Mouse (Mus musculus): ENCODE measurements around the gene Fto. TPM values are rescaled to one million over a fixed set of nuclear protein-coding genes. Genes with fewer than 3 reads are reported as not detected.

Gene Fto
- polyA plus RNA-seq, 1 experiment from 2014 or later, result 89.0 TPM

GRCm38 (mm10) chr8:91282655-91283054 lies 30.7 kb upstream of the Fto start:
- H3K27ac ChIP-seq (ENCODE audit: low read length), result no peak overlapping the region

GRCm38 (mm10) chr8:91283815-91284214 lies 29.5 kb upstream of the Fto start:
- no peaks in the 10 kb centered on the region for H3K4me1 ChIP-seq (ENCODE audit: insufficient read depth, low read length)
- ATAC-seq (ENCODE audit: low FRiP score, low TSS enrichment), result no peak
- 82% methylated on average over 1 of the region's 1 CpGs for WGBS
- no peaks in the 10 kb centered on the region for H3K27me3 ChIP-seq (ENCODE audit: insufficient read depth, low read length)
- H3K4me2 ChIP-seq (replicated peaks; ENCODE audit: low read depth, low read length), result no peak overlapping the region
- no peaks in the 10 kb centered on the region for H3K9me3 ChIP-seq (ENCODE audit: low read length)
- no peak overlapping the region for H3K9ac ChIP-seq (replicated peaks; ENCODE audit: low read length)
- no peak overlapping the region for H3K4me3 ChIP-seq (ENCODE audit: low read length)
- H3K36me3 ChIP-seq (ENCODE audit: insufficient read depth, low read length), result no peaks in the 10 kb centered on the region
- no peak overlapping the region for H3K27ac ChIP-seq (ENCODE audit: low read length)

More at GRCm38 (mm10) chr8:91282655-91283054, 30.7 kb upstream of the Fto start:
- no peak for ATAC-seq (ENCODE audit: low FRiP score, low TSS enrichment)
- H3K4me1 ChIP-seq (ENCODE audit: insufficient read depth, low read length), result no peaks in the 10 kb centered on the region
- H3K9me3 ChIP-seq (ENCODE audit: low read length), result no peaks in the 10 kb centered on the region
- 81% methylated on average over 5 of the region's 5 CpGs for WGBS
- no peak overlapping the region for H3K4me2 ChIP-seq (replicated peaks; ENCODE audit: low read depth, low read length)
- no peaks in the 10 kb centered on the region for H3K36me3 ChIP-seq (ENCODE audit: insufficient read depth, low read length)
- H3K9ac ChIP-seq (replicated peaks; ENCODE audit: low read length), result no peak overlapping the region
- no peaks in the 10 kb centered on the region for H3K27me3 ChIP-seq (ENCODE audit: insufficient read depth, low read length)
- H3K4me3 ChIP-seq (ENCODE audit: low read length), result no peak overlapping the region

- Histone ChIP-seq H3K36me3 (ENCODE audit: insufficient read depth, low read length) (no peaks in the 10 kb centered on the region), H3K4me2 (replicated peaks; ENCODE audit: low read depth, low read length) (no peak overlapping the region), H3K9me3 (ENCODE audit: low read length) (no peaks in the 10 kb centered on the region), H3K27me3 (ENCODE audit: insufficient read depth, low read length) (no peaks in the 10 kb centered on the region), H3K27ac (ENCODE audit: low read length) (no peak overlapping the region), H3K4me3 (ENCODE audit: low read length) (no peak overlapping the region), H3K4me1 (ENCODE audit: insufficient read depth, low read length) (no peaks in the 10 kb centered on the region), H3K9ac (replicated peaks; ENCODE audit: low read length) (no peak overlapping the region)
- 85% methylated on average over 8 of the region's 8 CpGs for WGBS
- ATAC-seq (ENCODE audit: low FRiP score, low TSS enrichment), result no peak
Observed at GRCm38 (mm10) chr8:91286237-91286636, 27.1 kb upstream of the Fto start.

- no peaks in the 10 kb centered on the region for H3K9me3 ChIP-seq (ENCODE audit: low read length)
- no peak overlapping the region for H3K4me3 ChIP-seq (ENCODE audit: low read length)
- H3K4me1 ChIP-seq (ENCODE audit: insufficient read depth, low read length), result no peaks in the 10 kb centered on the region
- ATAC-seq (ENCODE audit: low FRiP score, low TSS enrichment), result no peak
- no peak overlapping the region for H3K4me2 ChIP-seq (replicated peaks; ENCODE audit: low read depth, low read length)
- H3K27ac ChIP-seq (ENCODE audit: low read length), result no peak overlapping the region
- H3K36me3 ChIP-seq (ENCODE audit: insufficient read depth, low read length), result no peaks in the 10 kb centered on the region
- no peaks in the 10 kb centered on the region for H3K27me3 ChIP-seq (ENCODE audit: insufficient read depth, low read length)
- WGBS, result 90% methylated on average over 4 of the region's 4 CpGs
- no peak overlapping the region for H3K9ac ChIP-seq (replicated peaks; ENCODE audit: low read length)
Observed at GRCm38 (mm10) chr8:91290576-91290975, 22.7 kb upstream of the Fto start.

- Histone ChIP-seq H3K4me2 (replicated peaks; ENCODE audit: low read depth, low read length) (no peak overlapping the region), H3K4me1 (ENCODE audit: insufficient read depth, low read length) (no peaks in the 10 kb centered on the region), H3K9ac (replicated peaks; ENCODE audit: low read length) (no peak overlapping the region), H3K9me3 (ENCODE audit: low read length) (no peaks in the 10 kb centered on the region), H3K27me3 (ENCODE audit: insufficient read depth, low read length) (no peaks in the 10 kb centered on the region), H3K36me3 (ENCODE audit: insufficient read depth, low read length) (no peaks in the 10 kb centered on the region), H3K27ac (ENCODE audit: low read length) (no peak overlapping the region), H3K4me3 (ENCODE audit: low read length) (no peak overlapping the region)
- 89% methylated on average over 5 of the region's 5 CpGs for WGBS
- ATAC-seq (ENCODE audit: low FRiP score, low TSS enrichment), result no peak
Observed at GRCm38 (mm10) chr8:91295786-91296185, 17.5 kb upstream of the Fto start.

- H3K27ac ChIP-seq (ENCODE audit: low read length), result no peak overlapping the region
- no peaks in the 10 kb centered on the region for H3K9me3 ChIP-seq (ENCODE audit: low read length)
- H3K4me3 ChIP-seq (ENCODE audit: low read length), result no peak overlapping the region
- no peaks in the 10 kb centered on the region for H3K36me3 ChIP-seq (ENCODE audit: insufficient read depth, low read length)
- ATAC-seq (ENCODE audit: low FRiP score, low TSS enrichment), result no peak
- H3K27me3 ChIP-seq (ENCODE audit: insufficient read depth, low read length), result no peaks in the 10 kb centered on the region
- H3K4me2 ChIP-seq (replicated peaks; ENCODE audit: low read depth, low read length), result no peak overlapping the region
- WGBS, result 93% methylated on average over 2 of the region's 2 CpGs
- H3K4me1 ChIP-seq (ENCODE audit: insufficient read depth, low read length), result no peaks in the 10 kb centered on the region
- H3K9ac ChIP-seq (replicated peaks; ENCODE audit: low read length), result no peak overlapping the region
Observed at GRCm38 (mm10) chr8:91298672-91299071, 14.7 kb upstream of the Fto start.

GRCm38 (mm10) chr8:91304481-91305386 lies 8.6 kb upstream of the Fto start:
- no peak overlapping the region for H3K4me2 ChIP-seq (replicated peaks; ENCODE audit: low read depth, low read length)
- H3K27me3 ChIP-seq (ENCODE audit: insufficient read depth, low read length), result no peaks in the 10 kb centered on the region
- peaks cover 4% of the 10 kb centered on the region; the same call in 1 of the 2 replicates for H3K36me3 ChIP-seq (ENCODE audit: insufficient read depth, low read length)
- ATAC-seq (ENCODE audit: low FRiP score, low TSS enrichment), result no peak
- 74% methylated on average over 17 of the region's 17 CpGs for WGBS
- H3K4me1 ChIP-seq (ENCODE audit: insufficient read depth, low read length), result no peaks in the 10 kb centered on the region
- H3K9ac ChIP-seq (replicated peaks; ENCODE audit: low read length), result no peak overlapping the region
- H3K27ac ChIP-seq (ENCODE audit: low read length), result no peak overlapping the region
- no peaks in the 10 kb centered on the region for H3K9me3 ChIP-seq (ENCODE audit: low read length)
- H3K4me3 ChIP-seq (ENCODE audit: low read length), result no peak overlapping the region

- Histone ChIP-seq H3K4me2 (replicated peaks; ENCODE audit: low read depth, low read length) (peak overlapping the region; percentile 84), H3K9me3 (ENCODE audit: low read length) (no peaks in the 10 kb centered on the region), H3K27ac (ENCODE audit: low read length) (no peak overlapping the region), H3K4me3 (ENCODE audit: low read length) (peak overlapping the region; percentile 87), H3K36me3 (ENCODE audit: insufficient read depth, low read length) (no peaks in the 10 kb centered on the region), H3K27me3 (ENCODE audit: insufficient read depth, low read length) (no peaks in the 10 kb centered on the region), H3K9ac (replicated peaks; ENCODE audit: low read length) (peak overlapping the region; percentile 92), H3K4me1 (ENCODE audit: insufficient read depth, low read length) (peaks cover 15% of the 10 kb centered on the region)
- WGBS, result 78% methylated on average over 2 of the region's 2 CpGs
- no peak for ATAC-seq (ENCODE audit: low FRiP score, low TSS enrichment)
Observed at GRCm38 (mm10) chr8:91312342-91312741, 983 bp upstream of the Fto start.

- Histone ChIP-seq H3K9me3 (ENCODE audit: low read length) (no peaks in the 10 kb centered on the region), H3K4me1 (ENCODE audit: insufficient read depth, low read length) (peaks cover 9% of the 10 kb centered on the region), H3K27ac (ENCODE audit: low read length) (no peak overlapping the region), H3K4me3 (ENCODE audit: low read length) (no peak overlapping the region), H3K4me2 (replicated peaks; ENCODE audit: low read depth, low read length) (no peak overlapping the region), H3K9ac (replicated peaks; ENCODE audit: low read length) (no peak overlapping the region), H3K36me3 (ENCODE audit: insufficient read depth, low read length) (no peaks in the 10 kb centered on the region), H3K27me3 (ENCODE audit: insufficient read depth, low read length) (no peaks in the 10 kb centered on the region)
- no peak for ATAC-seq (ENCODE audit: low FRiP score, low TSS enrichment)
- WGBS, result 89% methylated on average over 5 of the region's 5 CpGs
Observed at GRCm38 (mm10) chr8:91317567-91318227, 4.4 kb downstream of the Fto start.

Data from kidney, embryonic 16.5 days (tissue).